Mouse (Mus musculus) lung, embryonic 14.5 days (tissue): ENCODE results near the gene Ankrd36. TPM values are rescaled to one million over a fixed set of nuclear protein-coding genes. Genes with fewer than 3 reads are reported as not detected.

Experiments used
- ATAC-seq: fragments of 200-750 bp; cut with Nextera tagmentation; 2 replicates; pipeline ENCODE4 v1.8.0; 2017; ENCODE audit warnings: mild to moderate bottlenecking, moderate TSS enrichment, moderate library complexity; ENCODE audit not compliant: insufficient read depth
- DNase-seq: peaks from one replicate; pipeline ENCODE4 v3.0.0-alpha.2; 2015
- H3K27ac ChIP-seq: fragments of 300-500 bp; sonication (generic); 2 replicates; pipeline ENCODE4 v1.5.1; 2014; ENCODE audit warnings: low read depth, mild to moderate bottlenecking, moderate library complexity
- H3K27me3 ChIP-seq: fragments of 300-500 bp; sonication (generic); 2 replicates; pipeline ENCODE4 v1.6.1; 2014; ENCODE audit warnings: low read length, control low read depth; ENCODE audit not compliant: insufficient read depth
- H3K36me3 ChIP-seq: fragments of 300-500 bp; sonication (generic); 2 replicates; pipeline ENCODE4 v1.6.1; 2014; ENCODE audit warnings: control low read depth; ENCODE audit not compliant: insufficient read depth
- H3K4me1 ChIP-seq: fragments of 300-500 bp; sonication (generic); 2 replicates; pipeline ENCODE4 v1.6.1; 2014; ENCODE audit warnings: antibody characterized with exemption, control low read depth; ENCODE audit not compliant: insufficient read depth
- H3K4me2 ChIP-seq: fragments of 300-500 bp; sonication (generic); 2 replicates; pipeline ENCODE4 v1.6.1; 2014; ENCODE audit warnings: mild to moderate bottlenecking
- H3K4me3 ChIP-seq: fragments of 300-500 bp; sonication (generic); 2 replicates; pipeline ENCODE4 v1.5.1; 2014; ENCODE audit warnings: low read depth, low read length
- H3K9ac ChIP-seq: fragments of 300-500 bp; sonication (generic); 2 replicates; pipeline ENCODE4 v1.6.1; 2014
- H3K9me3 ChIP-seq: fragments of 300-500 bp; sonication (generic); 2 replicates; pipeline ENCODE4 v1.6.1; 2016; ENCODE audit warnings: low read depth, low read length, control low read depth
- CTCF ChIP-seq: IDR thresholded peaks from 2 replicates; pipeline ENCODE4 v1.5.1; 2016; ENCODE audit warnings: antibody characterized with exemption, low read depth
- WGBS: fragments of 180-500 bp; shearing (Covaris S2); extraction: QIAGEN DNeasy Blood & Tissue Kit; methylation state at CpG from one replicate; pipeline ENCODE4 v1.1.7; 2014; 5-methylcytosine and 5-hydroxymethylcytosine counted together
- polyA plus RNA-seq: library from polyadenylated mRNA; unstranded; fragments of >200 nt; fragmentation: Nextera tagmentation; extraction: Ambion mirVana; gene quantifications from 2 replicates; pipeline ENCODE4 v1.2.1, GENCODE M21; 2014

The Ankrd36 gene
- not detected in 2 replicates for polyA plus RNA-seq

DNA sequence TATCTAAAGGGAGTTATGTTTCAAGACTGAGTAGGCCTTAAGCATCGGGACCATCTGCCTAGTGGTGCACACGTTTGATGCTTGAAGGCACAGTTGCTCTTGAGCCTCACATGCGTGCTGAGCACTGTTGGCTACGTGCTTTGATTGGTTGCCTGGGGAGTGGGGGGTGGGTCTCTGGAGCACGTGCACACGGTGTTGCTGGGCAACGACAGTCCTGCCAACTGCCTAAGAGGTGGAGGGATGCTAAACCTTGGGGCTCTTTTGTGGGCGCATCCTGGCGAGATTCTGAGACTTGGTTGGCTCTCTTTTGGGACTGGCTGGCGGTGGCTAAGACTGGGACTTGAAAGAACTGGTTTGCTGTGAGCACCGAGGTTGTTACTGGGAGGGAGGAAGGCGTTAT, at the start of gene Ankrd36:
TSS of gene Ankrd36 (plus strand) at position 211 of the 400 bp plus-strand sequence.
- Histone ChIP-seq H3K4me3 (no peak within 1 kb of the TSS), H3K9ac (no peak within 1 kb of the TSS), H3K4me2 (no peak within 1 kb of the TSS), H3K9me3 (no peaks in the 10 kb centered on the region), H3K4me1 (no peaks in the 10 kb centered on the region), H3K27ac (no peak within 1 kb of the TSS), H3K36me3 (no peaks in the 10 kb centered on the region), H3K27me3 (no peaks in the 10 kb centered on the region)
- DNase-seq = no peak
- WGBS = 74% methylated on average over 12 of the region's 12 CpGs
- ATAC-seq = no peak
- no peak for TF ChIP-seq CTCF

DNA sequence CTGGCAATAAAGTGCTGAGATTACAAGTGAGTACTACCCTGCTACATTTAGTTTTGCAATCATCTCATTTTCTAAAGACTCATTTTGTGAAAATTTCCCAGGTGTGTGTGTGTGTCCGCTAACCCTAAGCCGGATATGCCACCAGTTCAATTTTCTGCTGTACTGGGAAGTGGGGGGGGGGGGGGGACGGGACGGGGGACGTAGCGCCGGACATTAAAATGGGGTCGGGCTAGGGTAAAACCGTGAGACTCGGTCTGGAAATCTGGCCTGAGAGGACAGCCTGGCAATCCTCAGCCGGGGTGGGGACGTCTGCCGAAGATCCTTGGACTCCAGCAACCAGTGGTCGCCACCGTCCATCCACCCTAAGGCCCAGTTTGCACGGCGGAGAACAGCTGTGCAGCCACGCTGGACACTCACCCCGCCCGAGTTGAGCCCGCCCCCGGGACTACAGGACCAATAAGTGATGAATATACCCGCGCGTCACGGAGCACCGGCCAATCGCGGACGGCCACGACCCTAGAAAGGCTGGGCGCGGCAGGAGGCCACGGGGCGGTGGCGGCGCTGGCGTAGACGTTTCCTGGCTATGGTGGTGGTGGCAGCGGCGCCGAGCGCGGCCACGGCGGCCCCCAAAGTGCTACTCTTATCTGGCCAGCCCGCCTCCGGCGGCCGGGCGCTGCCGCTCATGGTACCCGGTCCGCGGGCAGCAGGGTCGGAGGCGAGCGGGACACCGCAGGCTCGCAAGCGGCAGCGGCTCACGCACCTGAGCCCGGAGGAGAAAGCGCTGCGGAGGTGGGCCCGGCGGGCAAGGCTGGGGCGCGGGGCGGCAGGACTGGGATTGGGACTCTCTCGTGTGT, 48.8 kb upstream of the Ankrd36 start, which contains the start of gene Xbp1:
TSS of gene Xbp1 (plus strand) at position 248 of the 854 bp plus-strand sequence.
- peak; percentile 98 for DNase-seq
- WGBS = under 1% methylated on average over 72 of the region's 72 CpGs
- Histone ChIP-seq H3K27ac (peak within 1 kb of the TSS; percentile 97), H3K27me3 (no peaks in the 10 kb centered on the region), H3K36me3 (peaks cover 34% of the 10 kb centered on the region), H3K9me3 (no peaks in the 10 kb centered on the region), H3K9ac (peak within 1 kb of the TSS; percentile 100), H3K4me2 (peak within 1 kb of the TSS; percentile 77), H3K4me3 (peak within 1 kb of the TSS; percentile 98), H3K4me1 (no peaks in the 10 kb centered on the region)
- no peak for TF ChIP-seq CTCF
- ATAC-seq = peak; percentile 98

DNA sequence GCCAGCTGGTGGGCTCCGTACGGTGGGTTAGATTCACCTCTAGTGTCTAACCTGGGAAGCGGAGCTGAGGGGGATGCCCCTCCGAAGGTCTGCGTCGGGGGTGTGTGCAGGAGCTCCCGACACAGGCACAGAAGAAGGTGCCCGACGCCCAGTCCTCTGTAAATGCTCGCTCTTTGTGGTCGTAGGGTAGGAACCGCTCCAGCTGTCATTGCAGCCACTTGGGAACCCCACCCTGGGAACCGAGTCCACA, 48.3 kb upstream of the Ankrd36 start:
- ATAC-seq (peak; percentile 21; the same call in 1 of the 2 replicates), DNase-seq (no peak)
- Histone ChIP-seq H3K36me3 (peaks cover 40% of the 10 kb centered on the region), H3K27me3 (no peaks in the 10 kb centered on the region), H3K9ac (peak overlapping the region; percentile 100), H3K4me2 (peak overlapping the region; percentile 77), H3K4me3 (peak overlapping the region; percentile 98), H3K4me1 (no peaks in the 10 kb centered on the region), H3K27ac (peak overlapping the region; percentile 97), H3K9me3 (no peaks in the 10 kb centered on the region)
- 0% methylated on average over 13 of the region's 13 CpGs for WGBS
- TF ChIP-seq CTCF = no peak

GRCm38 (mm10) chr11:5521516-5522291, 47.8 kb upstream of the Ankrd36 start:
- DNase-seq (peak; percentile 84), ATAC-seq (peak; percentile 12; the same call in 1 of the 2 replicates)
- Histone ChIP-seq H3K4me1 (no peaks in the 10 kb centered on the region), H3K9ac (peak overlapping the region; percentile 100), H3K9me3 (no peaks in the 10 kb centered on the region), H3K36me3 (peaks cover 45% of the 10 kb centered on the region), H3K27me3 (no peaks in the 10 kb centered on the region), H3K4me3 (peak overlapping the region; percentile 98), H3K4me2 (peak overlapping the region; percentile 77), H3K27ac (peak overlapping the region; percentile 97)
- peak; percentile 69 for TF ChIP-seq CTCF
- WGBS = under 1% methylated on average over 34 of the region's 34 CpGs

DNA sequence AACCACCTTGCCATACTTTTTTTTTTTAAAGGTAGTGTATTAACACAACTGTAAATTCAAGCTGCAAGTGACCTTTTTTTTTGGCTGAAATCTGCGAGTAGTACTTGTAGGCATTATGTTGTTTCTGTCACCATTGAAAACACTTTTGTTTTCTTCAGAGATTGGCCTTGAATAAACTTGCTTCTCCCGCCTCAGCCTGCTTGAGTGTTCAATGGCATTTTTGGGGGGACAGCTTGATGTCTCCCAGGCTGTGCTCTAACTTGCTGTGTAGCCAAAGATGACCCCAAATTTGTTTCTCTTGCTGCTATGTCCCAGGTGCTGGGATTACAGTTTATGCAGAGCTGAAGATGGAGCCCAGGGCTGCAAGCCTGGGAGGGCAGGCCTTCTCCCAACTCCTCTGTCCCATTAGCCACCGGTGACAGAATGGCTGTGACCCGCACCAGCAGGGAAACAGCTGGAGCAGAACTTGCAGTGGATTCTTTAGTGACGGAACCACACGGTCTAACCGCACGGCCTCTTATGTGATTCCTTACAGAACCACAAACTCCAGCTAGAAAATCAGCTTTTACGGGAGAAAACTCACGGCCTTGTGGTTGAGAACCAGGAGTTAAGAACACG, 46.6 kb upstream of the Ankrd36 start:
- Histone ChIP-seq H3K9me3 (no peaks in the 10 kb centered on the region), H3K4me2 (peak overlapping the region; percentile 77), H3K36me3 (peaks cover 55% of the 10 kb centered on the region), H3K4me1 (no peaks in the 10 kb centered on the region), H3K9ac (no peak overlapping the region), H3K27ac (no peak overlapping the region), H3K27me3 (no peaks in the 10 kb centered on the region), H3K4me3 (peak overlapping the region; percentile 98)
- TF ChIP-seq CTCF = no peak
- WGBS = 87% methylated on average over 11 of the region's 11 CpGs
- ATAC-seq (no peak), DNase-seq (no peak)

DNA sequence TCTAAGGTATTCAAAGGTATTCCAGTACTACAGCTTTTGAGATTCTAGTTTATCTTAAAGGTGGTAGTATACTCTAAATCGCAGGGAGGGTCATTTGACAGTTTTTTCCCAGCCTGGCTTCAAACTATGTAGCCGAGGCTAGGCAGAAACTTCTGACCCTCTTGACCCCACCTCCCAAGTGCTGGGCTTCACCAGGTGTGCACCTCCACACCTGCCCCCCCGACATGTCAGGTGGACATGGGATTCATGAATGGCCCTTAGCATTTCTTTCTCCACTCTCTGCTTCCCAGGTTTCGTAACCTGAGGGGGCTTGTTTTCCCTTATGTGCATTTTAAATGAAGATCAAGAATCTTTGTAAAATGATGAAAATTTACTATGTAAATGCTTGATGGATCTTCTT, 44.1 kb upstream of the Ankrd36 start:
- H3K27me3 ChIP-seq = no peaks in the 10 kb centered on the region
- no peak for ATAC-seq
- DNase-seq = no peak
- TF ChIP-seq CTCF = no peak
- no peak overlapping the region for H3K4me2 ChIP-seq
- no peak overlapping the region for H3K9ac ChIP-seq
- H3K4me1 ChIP-seq = no peaks in the 10 kb centered on the region
- peaks cover 74% of the 10 kb centered on the region for H3K36me3 ChIP-seq
- no peak overlapping the region for H3K4me3 ChIP-seq
- no peaks in the 10 kb centered on the region for H3K9me3 ChIP-seq
- H3K27ac ChIP-seq = no peak overlapping the region
- WGBS = 83% methylated on average over 4 of the region's 4 CpGs
